Mouse (Mus musculus): ENCODE measurements at regions not wholly inside any gene's neighbourhood (a gene's known extent, or its start where the extent isn't known, plus 50 kb on each side); places are given as distances from the start of the nearest gene placed in this dataset.

- no peak for TF ChIP-seq CTCF (IDR thresholded peaks at IDR 0.05; ENCODE audit: low read depth)
- no peak for TF ChIP-seq EP300 (IDR thresholded peaks at IDR 0.05; ENCODE audit: low read depth)
These were observed 127.1 kb upstream of the Pum3 start for GRCm38 (mm10) chr19:27556697-27557096.

All from liver, embryonic 14.5 days (tissue).